Mouse (Mus musculus) limb, embryonic 14.5 days (tissue): ENCODE results near the gene Fam219b. TPM values are rescaled to one million over a fixed set of nuclear protein-coding genes. Genes with fewer than 3 reads are reported as not detected.
A peak's percentile ranks its signal among the peaks of the same experiment; 100 is the strongest.

Source experiments
- ATAC-seq: fragments of 200-750 bp; cut with Nextera tagmentation; 2 replicates; pipeline ENCODE4 v1.8.0; 2017; ENCODE audit warnings: low read depth, moderate number of reproducible peaks, moderate TSS enrichment; ENCODE audit not compliant: low FRiP score
- DNase-seq: peaks from one replicate; pipeline ENCODE4 v3.0.0-alpha.2; 2015; ENCODE audit warnings: low spot score
- H3K27ac ChIP-seq: fragments of 300-500 bp; sonication (generic); replicated peaks from 2 replicates; pipeline ENCODE4 v1.5.1; 2014; ENCODE audit warnings: low read depth, mild to moderate bottlenecking, low read length, moderate library complexity, mixed read lengths
- H3K27me3 ChIP-seq: fragments of 300-500 bp; sonication (generic); 2 replicates; pipeline ENCODE4 v1.6.1; 2014; ENCODE audit warnings: low read length, mixed read lengths; ENCODE audit not compliant: control insufficient read depth, insufficient read depth
- H3K36me3 ChIP-seq: fragments of 300-500 bp; sonication (generic); 2 replicates; pipeline ENCODE4 v1.6.1; 2014; ENCODE audit warnings: mild to moderate bottlenecking, low read length, moderate library complexity, mixed read lengths; ENCODE audit not compliant: control insufficient read depth, insufficient read depth
- H3K4me1 ChIP-seq: fragments of 300-500 bp; sonication (generic); 2 replicates; pipeline ENCODE4 v1.6.1; 2014; ENCODE audit warnings: antibody characterized with exemption, low read length, mixed read lengths; ENCODE audit not compliant: control insufficient read depth, insufficient read depth
- H3K4me2 ChIP-seq: fragments of 300-500 bp; sonication (generic); replicated peaks from 2 replicates; pipeline ENCODE4 v1.6.1; 2014; ENCODE audit warnings: low read depth, mild to moderate bottlenecking, low read length, moderate library complexity; ENCODE audit not compliant: severe bottlenecking
- H3K4me3 ChIP-seq: fragments of 300-500 bp; sonication (generic); replicated peaks from 2 replicates; pipeline ENCODE4 v1.5.1; 2014; ENCODE audit warnings: low read length
- H3K9ac ChIP-seq: fragments of 300-500 bp; sonication (generic); 2 replicates; pipeline ENCODE4 v1.6.1; 2014; ENCODE audit warnings: mild to moderate bottlenecking, low read depth, low read length, moderate library complexity; ENCODE audit not compliant: severe bottlenecking
- H3K9me3 ChIP-seq: fragments of 300-500 bp; sonication (generic); 2 replicates; pipeline ENCODE4 v1.6.1; 2016; ENCODE audit warnings: low read length; ENCODE audit not compliant: control insufficient read depth
- POLR2A ChIP-seq: fragments of 200-500 bp; IDR thresholded peaks from 2 replicates; pipeline ENCODE4 v1.8.0; 2012; ENCODE audit warnings: inconsistent platforms, mild to moderate bottlenecking, moderate library complexity, borderline replicate concordance; ENCODE audit not compliant: insufficient read depth, insufficient read length; ENCODE audit errors: extremely low read depth
- WGBS: fragments of 180-500 bp; shearing (Covaris S2); extraction: QIAGEN DNeasy Blood & Tissue Kit; methylation state at CpG from one replicate; pipeline ENCODE4 v1.1.7; 2014; 5-methylcytosine and 5-hydroxymethylcytosine counted together
- polyA plus RNA-seq, 2 experiments: library from polyadenylated mRNA; depleted of rRNA in 1 of 2; stranded (reverse) in 1 of 2; unstranded in 1 of 2; fragments of >200 nt; fragmentation: Nextera tagmentation in 1 of 2; extraction: Ambion mirVana in 1 of 2; gene quantifications; 2 replicates each; pipeline versions ENCODE4 v1.2.1 to v1.2.3; 2012 to 2014

The Fam219b gene
- polyA plus RNA-seq, 2 experiments = 16.2 to 25.2 TPM

DNA sequence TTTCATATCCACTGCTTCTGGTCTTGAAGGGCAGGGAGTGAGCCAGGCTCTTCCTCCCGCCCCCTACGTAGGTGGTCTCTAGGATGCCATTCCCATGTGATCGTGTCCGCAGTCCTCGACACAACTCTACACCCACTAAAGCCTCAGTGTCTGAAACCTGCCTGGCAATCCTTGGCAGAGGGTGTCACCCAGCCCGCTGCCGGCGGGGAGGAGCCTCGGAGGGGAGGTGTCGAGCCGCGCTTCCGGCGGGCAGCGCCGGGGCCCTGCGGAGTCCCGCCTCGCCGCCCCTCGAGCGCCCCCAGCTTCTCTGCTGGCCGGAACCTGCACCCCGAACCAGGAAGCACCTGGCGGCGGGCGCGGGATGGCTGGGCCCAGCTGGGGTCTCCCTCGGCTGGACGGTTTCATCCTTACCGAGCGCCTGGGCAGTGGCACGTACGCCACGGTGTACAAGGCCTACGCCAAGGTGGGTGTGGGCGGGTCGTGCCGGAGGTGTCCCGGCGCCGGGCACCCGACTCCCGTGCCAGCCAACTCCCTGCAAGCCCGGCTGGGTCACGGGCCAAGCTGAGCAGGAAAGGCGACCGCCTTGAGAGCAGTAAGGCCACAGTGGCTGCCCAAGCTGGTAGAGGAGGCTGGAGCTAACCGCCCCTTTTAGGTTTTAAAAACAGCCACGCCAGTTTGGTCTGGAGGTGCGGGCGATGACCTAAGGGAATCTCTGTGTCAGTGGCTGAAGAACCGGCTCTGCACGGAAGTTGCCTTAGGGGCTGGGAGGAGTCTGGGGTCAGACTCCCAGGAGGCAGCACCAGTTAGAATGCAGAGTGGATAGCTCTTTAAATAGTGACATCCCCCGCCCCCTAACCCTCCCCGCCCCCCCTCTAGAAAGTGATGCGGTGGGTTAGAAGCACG lies 52.1 kb downstream of the Fam219b start, which contains the start of gene Ulk3:
Gene Ulk3 (plus strand): TSS at position 229 of the 903 bp plus-strand sequence.
- no peak for TF ChIP-seq POLR2A
- Histone ChIP-seq H3K27ac (peak within 1 kb of the TSS; percentile 80), H3K9ac (peak within 1 kb of the TSS; percentile 72), H3K9me3 (no peaks in the 10 kb centered on the region), H3K4me3 (peak within 1 kb of the TSS; percentile 82), H3K4me2 (peak within 1 kb of the TSS; percentile 90), H3K36me3 (peaks cover 54% of the 10 kb centered on the region), H3K4me1 (peaks cover 7% of the 10 kb centered on the region), H3K27me3 (no peaks in the 10 kb centered on the region)
- ATAC-seq = peak; percentile 85
- peak; percentile 60 for DNase-seq
- WGBS = under 1% methylated on average over 51 of the region's 58 CpGs

GRCm38 (mm10) chr9:57590726-57591125 lies 53.4 kb downstream of the Fam219b start:
- WGBS = 34% methylated on average over 5 of the region's 5 CpGs
- peaks cover 7% of the 10 kb centered on the region for H3K4me1 ChIP-seq
- no peak for ATAC-seq
- no peak overlapping the region for H3K27ac ChIP-seq
- H3K36me3 ChIP-seq = peaks cover 57% of the 10 kb centered on the region
- H3K4me2 ChIP-seq = peak overlapping the region; percentile 90; the same call in 1 of the 2 replicates
- 0 out of 2 replicates have a peak overlapping the region, but pooled peaks have one; percentile 82 for H3K4me3 ChIP-seq
- no peak for DNase-seq
- H3K9ac ChIP-seq = no peak overlapping the region
- H3K27me3 ChIP-seq = no peaks in the 10 kb centered on the region
- TF ChIP-seq POLR2A = no peak
- H3K9me3 ChIP-seq = no peaks in the 10 kb centered on the region

Other genes starting within 250 kb of the Fam219b start
- 32.1 and 32.8 TPM in 2 replicates for gene Ppcdc, start 97.4 kb upstream of the Fam219b start, polyA plus RNA-seq (2012; rRNA removed)
- 22.1 and 27.5 TPM in 2 replicates for gene Ppcdc, start 97.4 kb upstream of the Fam219b start, polyA plus RNA-seq (2014; fragmentation: Nextera tagmentation; extraction: Ambion mirVana)
- gene Scamp5, start 69.5 kb upstream of the Fam219b start, polyA plus RNA-seq (2012; rRNA removed) = 33.8 and 45.3 TPM in 2 replicates
- 10.0 and 12.5 TPM in 2 replicates for gene Scamp5, start 69.5 kb upstream of the Fam219b start, polyA plus RNA-seq (2014; fragmentation: Nextera tagmentation; extraction: Ambion mirVana)
- 0.60 and 0.74 TPM in 2 replicates for gene Rpp25, start 33.5 kb upstream of the Fam219b start, polyA plus RNA-seq (2012; rRNA removed)
- 0.94 and 1.5 TPM in 2 replicates for gene Rpp25, start 33.5 kb upstream of the Fam219b start, polyA plus RNA-seq (2014; fragmentation: Nextera tagmentation; extraction: Ambion mirVana)
- gene Cox5a, start 16.3 kb upstream of the Fam219b start, polyA plus RNA-seq (2012; rRNA removed) = 168 and 174 TPM in 2 replicates
- 436 and 466 TPM in 2 replicates for gene Cox5a, start 16.3 kb upstream of the Fam219b start, polyA plus RNA-seq (2014; fragmentation: Nextera tagmentation; extraction: Ambion mirVana)
- gene Mpi, start 15.2 kb downstream of the Fam219b start, polyA plus RNA-seq (2012; rRNA removed) = 51.0 and 55.6 TPM in 2 replicates
- gene Mpi, start 15.2 kb downstream of the Fam219b start, polyA plus RNA-seq (2014; fragmentation: Nextera tagmentation; extraction: Ambion mirVana) = 34.4 and 37.5 TPM in 2 replicates
- 75.3 and 99.2 TPM in 2 replicates for gene Scamp2, start 23.4 kb downstream of the Fam219b start, polyA plus RNA-seq (2012; rRNA removed)
- gene Scamp2, start 23.4 kb downstream of the Fam219b start, polyA plus RNA-seq (2014; fragmentation: Nextera tagmentation; extraction: Ambion mirVana) = 81.7 and 82.5 TPM in 2 replicates
- gene Ulk3, start 51.9 kb downstream of the Fam219b start, polyA plus RNA-seq (2012; rRNA removed) = 41.7 and 47.2 TPM in 2 replicates
- 13.1 and 13.8 TPM in 2 replicates for gene Ulk3, start 51.9 kb downstream of the Fam219b start, polyA plus RNA-seq (2014; fragmentation: Nextera tagmentation; extraction: Ambion mirVana)
- 0.03 TPM in 1 of 2 replicates, not detected in the other for gene Cplx3, start 68.8 kb downstream of the Fam219b start, polyA plus RNA-seq (2012; rRNA removed)
- gene Cplx3, start 68.8 kb downstream of the Fam219b start, polyA plus RNA-seq (2014; fragmentation: Nextera tagmentation; extraction: Ambion mirVana) = not detected in 2 replicates
- gene Lman1l, start 83.2 kb downstream of the Fam219b start, polyA plus RNA-seq (2012; rRNA removed) = 0.09 TPM in 1 of 2 replicates, not detected in the other
- gene Lman1l, start 83.2 kb downstream of the Fam219b start, polyA plus RNA-seq (2014; fragmentation: Nextera tagmentation; extraction: Ambion mirVana) = not detected in 2 replicates
- 88.5 and 91.4 TPM in 2 replicates for gene Csk, start 116.1 kb downstream of the Fam219b start, polyA plus RNA-seq (2012; rRNA removed)
- 28.1 and 29.7 TPM in 2 replicates for gene Csk, start 116.1 kb downstream of the Fam219b start, polyA plus RNA-seq (2014; fragmentation: Nextera tagmentation; extraction: Ambion mirVana)
- not detected in 2 replicates for gene Cyp1a2, start 146.2 kb downstream of the Fam219b start, polyA plus RNA-seq (2012; rRNA removed)
- gene Cyp1a2, start 146.2 kb downstream of the Fam219b start, polyA plus RNA-seq (2014; fragmentation: Nextera tagmentation; extraction: Ambion mirVana) = not detected in 2 replicates
- gene Cyp1a1, start 150.4 kb downstream of the Fam219b start, polyA plus RNA-seq (2012; rRNA removed) = 0.03 and 0.04 TPM in 2 replicates
- gene Cyp1a1, start 150.4 kb downstream of the Fam219b start, polyA plus RNA-seq (2014; fragmentation: Nextera tagmentation; extraction: Ambion mirVana) = not detected in 2 replicates
- 21.0 and 24.4 TPM in 2 replicates for gene Edc3, start 171.0 kb downstream of the Fam219b start, polyA plus RNA-seq (2012; rRNA removed)
- gene Edc3, start 171.0 kb downstream of the Fam219b start, polyA plus RNA-seq (2014; fragmentation: Nextera tagmentation; extraction: Ambion mirVana) = 25.7 and 27.7 TPM in 2 replicates
- 133 and 146 TPM in 2 replicates for gene Clk3, start 228.3 kb downstream of the Fam219b start, polyA plus RNA-seq (2012; rRNA removed)
- 56.1 and 76.3 TPM in 2 replicates for gene Clk3, start 228.3 kb downstream of the Fam219b start, polyA plus RNA-seq (2014; fragmentation: Nextera tagmentation; extraction: Ambion mirVana)